Mouse (Mus musculus) adrenal gland (tissue): ENCODE data around the gene Cux1.

Source experiments
- intact Hi-C: fragments of 180-260 bp; cut with DNase I; formaldehyde crosslinking; loops from one replicate; pipeline ENCODE4 v1.15.1; 2025

Cux1 gene

GRCm38 (mm10) chr5:136543171-136543570, 24.1 kb downstream of the Cux1 start:
- intact Hi-C loops: no loop called here

- intact Hi-C loops: no loop called here
These were observed 26.3 kb downstream of the Cux1 start for GRCm38 (mm10) chr5:136540952-136541351.

- intact Hi-C loops: no loop called here
These were observed 27.0 kb downstream of the Cux1 start for GRCm38 (mm10) chr5:136540055-136540838.

- intact Hi-C loops: no loop called here
These were observed 30.5 kb downstream of the Cux1 start for GRCm38 (mm10) chr5:136536753-136537152.

GRCm38 (mm10) chr5:136535976-136536725, 31.1 kb downstream of the Cux1 start:
- intact Hi-C loops: no loop called here

- intact Hi-C loops: no loop called here
These were observed 32.1 kb downstream of the Cux1 start for GRCm38 (mm10) chr5:136535204-136535603.

- intact Hi-C loops: no loop called here
These were observed 33.7 kb downstream of the Cux1 start for GRCm38 (mm10) chr5:136533371-136534276.

- intact Hi-C loops: no loop called here
These were observed 35.5 kb downstream of the Cux1 start for GRCm38 (mm10) chr5:136531674-136532365.

- intact Hi-C loops: no loop called here
These were observed 36.4 kb downstream of the Cux1 start for GRCm38 (mm10) chr5:136530931-136531330.

- intact Hi-C loops: loop anchor here (5.0 kb wide), 1 partner anchor 33 kb away; no protein-coding TSS in a partner anchor
These were observed 38.1 kb downstream of the Cux1 start for GRCm38 (mm10) chr5:136529165-136529564.

- intact Hi-C loops: loop anchor here (5.0 kb wide), 1 partner anchor 34 kb away; no protein-coding TSS in a partner anchor
These were observed 39.4 kb downstream of the Cux1 start for GRCm38 (mm10) chr5:136527871-136528270.

- intact Hi-C loops: loop anchor here (5.0 kb wide), 1 partner anchor 36 kb away; no protein-coding TSS in a partner anchor
These were observed 40.8 kb downstream of the Cux1 start for GRCm38 (mm10) chr5:136526545-136526909.

- intact Hi-C loops: loop anchor here (5.0 kb wide), 1 partner anchor 36 kb away; no protein-coding TSS in a partner anchor
These were observed 41.3 kb downstream of the Cux1 start for GRCm38 (mm10) chr5:136525896-136526544.

GRCm38 (mm10) chr5:136522843-136523463, 44.3 kb downstream of the Cux1 start:
- intact Hi-C loops: no loop called here

- intact Hi-C loops: no loop called here
These were observed 45.6 kb downstream of the Cux1 start for GRCm38 (mm10) chr5:136521656-136522055.

GRCm38 (mm10) chr5:136518648-136519437, 48.4 kb downstream of the Cux1 start:
- intact Hi-C loops: no loop called here

- intact Hi-C loops: no loop called here
These were observed 49.8 kb downstream of the Cux1 start for GRCm38 (mm10) chr5:136517510-136517909.

- intact Hi-C loops: no loop called here
These were observed 50.7 kb downstream of the Cux1 start for GRCm38 (mm10) chr5:136516593-136516992.
